Comparison of ENCODE assay signal across 10 mouse cellular contexts in the genomic region with DNA sequence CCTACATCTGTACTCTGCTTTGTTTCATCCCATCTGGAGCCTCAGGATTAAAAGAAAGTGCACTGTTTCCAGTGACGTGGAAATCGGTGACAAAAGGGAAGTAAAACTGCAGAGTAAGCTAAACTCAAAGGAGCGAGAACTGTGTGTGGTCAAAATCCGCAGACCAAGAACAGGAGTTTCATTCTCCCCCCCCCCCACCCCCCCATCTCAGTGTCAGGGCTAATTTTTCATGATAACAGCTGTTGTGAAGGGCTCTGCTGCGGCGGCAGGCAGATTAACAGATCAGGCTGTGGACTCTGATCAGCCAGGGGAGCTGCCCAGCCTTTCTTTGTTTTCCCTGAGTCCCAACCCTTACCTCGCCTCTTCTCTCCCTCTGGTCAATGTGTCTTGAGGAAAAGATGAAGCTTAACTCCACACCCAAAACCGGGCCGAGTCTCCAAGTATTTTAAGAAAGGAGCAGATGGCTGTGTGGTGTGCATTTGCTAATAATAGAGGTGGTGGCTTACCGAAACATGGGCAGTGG. TPM values are rescaled to one million over a fixed set of nuclear protein-coding genes. Genes with fewer than 3 reads are reported as not detected.
DNase-seq lines count a peak whose midpoint lies in the region; ATAC-seq and TF ChIP-seq lines count a peak whose summit lies in the region.
"Had no signal": no experiment of that assay in that cellular context is flagged by ENCODE, and none has a peak within 500 bp of the region (broad histone marks: within the 10 kb centered on the region; RNA-seq: fewer than 3 reads in every experiment).

No protein-coding gene starts in this region.

- H3K9ac ChIP-seq in midbrain, embryonic 12.5 days (replicated peaks), result no peak overlapping the region
- no peak overlapping the region for H3K9ac ChIP-seq in midbrain, embryonic 15.5 days
- H3K9ac ChIP-seq in liver, postnatal 0 days (replicated peaks), result no peak overlapping the region
- 0 out of 2 replicates have a peak overlapping the region, but pooled peaks have one; percentile 14 for H3K9ac ChIP-seq in stomach, embryonic 16.5 days (ENCODE audit: low read length)
- H3K9ac ChIP-seq in forebrain, embryonic 16.5 days (replicated peaks; ENCODE audit: low read depth, low read length), result no peak overlapping the region

- 22% methylated on average over 10 of the region's 10 CpGs for WGBS in midbrain, embryonic 12.5 days
- WGBS in midbrain, embryonic 15.5 days, result 29% methylated on average over 10 of the region's 10 CpGs
- 21% methylated on average over 10 of the region's 10 CpGs for WGBS in liver, postnatal 0 days (ENCODE audit: insufficient replicate concordance)
- WGBS in stomach, embryonic 16.5 days, result 17% methylated on average over 10 of the region's 10 CpGs
- 37% methylated on average over 10 of the region's 10 CpGs for WGBS in forebrain, embryonic 16.5 days
- 10% methylated on average over 10 of the region's 10 CpGs for WGBS in thymus, adult 2 months

- DNase-seq in frontal cortex, postnatal 36 days (ENCODE audit: low spot score in 2 of 2), result peak; percentile 41 to 76
- DNase-seq in frontal cortex, postnatal 14 days (ENCODE audit: low spot score in 2 of 2), result no peak
- DNase-seq in liver, postnatal 0 days, result peak; percentile 36
- DNase-seq in thymus, adult 2 months, result no peak
- DNase-seq: cerebellum, adult 2 months had no signal

- TF ChIP-seq POLR2A in thymus, adult 2 months (IDR thresholded peaks at IDR 0.05; ENCODE audit: control insufficient read depth, extremely low read depth, insufficient read depth, low read length, poor library complexity), result no peak

- H3K27me3 ChIP-seq in midbrain, embryonic 12.5 days, result peaks cover 2% of the 10 kb centered on the region; the same call in 1 of the 2 replicates
- H3K27me3 ChIP-seq in midbrain, embryonic 15.5 days (replicated peaks), result no peaks in the 10 kb centered on the region
- H3K27me3 ChIP-seq in liver, postnatal 0 days (ENCODE audit: insufficient read depth, low read length), result no peaks in the 10 kb centered on the region
- no peaks in the 10 kb centered on the region for H3K27me3 ChIP-seq in stomach, embryonic 16.5 days (ENCODE audit: control insufficient read depth, insufficient read depth, low read length)
- no peaks in the 10 kb centered on the region for H3K27me3 ChIP-seq in forebrain, embryonic 16.5 days (replicated peaks; ENCODE audit: control insufficient read depth, insufficient read depth, low read length)
- H3K27me3 ChIP-seq in thymus, adult 2 months (ENCODE audit: control insufficient read depth, insufficient read depth, low read length), result no peaks in the 10 kb centered on the region

- no peak for ATAC-seq in midbrain, embryonic 12.5 days (ENCODE audit: low FRiP score, low read depth)
- no peak for ATAC-seq in midbrain, embryonic 15.5 days (replicated peaks)
- ATAC-seq in liver, postnatal 0 days, result peak; percentile 56
- ATAC-seq in stomach, embryonic 16.5 days (ENCODE audit: insufficient read depth, low FRiP score), result peak; percentile 62; the same call in 1 of the 2 replicates
- no peak for ATAC-seq in forebrain, embryonic 16.5 days

- TF ChIP-seq EP300 in liver, postnatal 0 days (IDR thresholded peaks at IDR 0.05; ENCODE audit: low read depth), result no peak

- no peak overlapping the region for H3K4me2 ChIP-seq in midbrain, embryonic 12.5 days (replicated peaks)
- H3K4me2 ChIP-seq in midbrain, embryonic 15.5 days, result no peak overlapping the region
- peak overlapping the region; percentile 40 for H3K4me2 ChIP-seq in liver, postnatal 0 days (ENCODE audit: low read depth, low read length)
- H3K4me2 ChIP-seq in stomach, embryonic 16.5 days (ENCODE audit: low read depth, low read length), result peak overlapping the region; percentile 39
- H3K4me2 ChIP-seq in forebrain, embryonic 16.5 days (ENCODE audit: low read length), result no peak overlapping the region

- H3K4me3 ChIP-seq in midbrain, embryonic 12.5 days, result no peak overlapping the region
- no peak overlapping the region for H3K4me3 ChIP-seq in midbrain, embryonic 15.5 days
- no peak overlapping the region for H3K4me3 ChIP-seq in liver, postnatal 0 days (ENCODE audit: low read depth, low read length)
- H3K4me3 ChIP-seq in stomach, embryonic 16.5 days (replicated peaks; ENCODE audit: low read length), result peak overlapping the region; percentile 13; the same call in 1 of the 2 replicates
- no peak overlapping the region for H3K4me3 ChIP-seq in forebrain, embryonic 16.5 days (replicated peaks; ENCODE audit: low read length)
- H3K4me3 ChIP-seq in thymus, adult 2 months (ENCODE audit: control insufficient read depth, insufficient read depth, low read length), result no peak overlapping the region
- H3K4me3 ChIP-seq: heart, adult 2 months had no signal

- no peaks in the 10 kb centered on the region for H3K9me3 ChIP-seq in midbrain, embryonic 12.5 days
- no peaks in the 10 kb centered on the region for H3K9me3 ChIP-seq in midbrain, embryonic 15.5 days
- H3K9me3 ChIP-seq in liver, postnatal 0 days (ENCODE audit: low read length), result no peaks in the 10 kb centered on the region
- no peaks in the 10 kb centered on the region for H3K9me3 ChIP-seq in stomach, embryonic 16.5 days (replicated peaks; ENCODE audit: control insufficient read depth, low read length)
- H3K9me3 ChIP-seq in forebrain, embryonic 16.5 days (ENCODE audit: control insufficient read depth, low read length), result no peaks in the 10 kb centered on the region

- 0 out of 2 replicates have a peak, but pooled peaks cover 4% of the 10 kb centered on the region for H3K4me1 ChIP-seq in midbrain, embryonic 12.5 days
- no peaks in the 10 kb centered on the region for H3K4me1 ChIP-seq in midbrain, embryonic 15.5 days
- H3K4me1 ChIP-seq in liver, postnatal 0 days (ENCODE audit: insufficient read depth), result no peaks in the 10 kb centered on the region
- no peaks in the 10 kb centered on the region for H3K4me1 ChIP-seq in stomach, embryonic 16.5 days (ENCODE audit: control insufficient read depth, insufficient read depth, low read length)
- H3K4me1 ChIP-seq in forebrain, embryonic 16.5 days (replicated peaks; ENCODE audit: control insufficient read depth, insufficient read depth, low read length), result no peaks in the 10 kb centered on the region
- H3K4me1 ChIP-seq in thymus, adult 2 months (replicated peaks; ENCODE audit: control insufficient read depth, insufficient read depth, low read length), result no peaks in the 10 kb centered on the region

- no peak for TF ChIP-seq CTCF in liver, postnatal 0 days (IDR thresholded peaks at IDR 0.05; ENCODE audit: low read depth)
- no peak for TF ChIP-seq CTCF in thymus, adult 2 months (IDR thresholded peaks at IDR 0.05; ENCODE audit: borderline replicate concordance, control insufficient read depth, extremely low read depth, insufficient read depth, low read length, poor library complexity)

- peak overlapping the region; percentile 68 for H3K27ac ChIP-seq in midbrain, embryonic 12.5 days (replicated peaks)
- no peak overlapping the region for H3K27ac ChIP-seq in midbrain, embryonic 15.5 days
- no peak overlapping the region for H3K27ac ChIP-seq in liver, postnatal 0 days (ENCODE audit: low read depth)
- H3K27ac ChIP-seq in stomach, embryonic 16.5 days (ENCODE audit: low read length), result peak overlapping the region; percentile 50; the same call in 1 of the 2 replicates
- no peak overlapping the region for H3K27ac ChIP-seq in forebrain, embryonic 16.5 days (ENCODE audit: low read length)
- H3K27ac ChIP-seq in thymus, adult 2 months (ENCODE audit: control insufficient read depth, insufficient read depth, low read length), result no peak overlapping the region
- H3K27ac ChIP-seq: heart, adult 2 months had no signal

- no peaks in the 10 kb centered on the region for H3K36me3 ChIP-seq in midbrain, embryonic 12.5 days
- no peaks in the 10 kb centered on the region for H3K36me3 ChIP-seq in midbrain, embryonic 15.5 days (replicated peaks)
- H3K36me3 ChIP-seq in liver, postnatal 0 days (replicated peaks; ENCODE audit: insufficient read depth, low read length), result no peaks in the 10 kb centered on the region
- no peaks in the 10 kb centered on the region for H3K36me3 ChIP-seq in stomach, embryonic 16.5 days (ENCODE audit: control insufficient read depth, insufficient read depth, low read length)
- H3K36me3 ChIP-seq in forebrain, embryonic 16.5 days (ENCODE audit: control insufficient read depth, insufficient read depth), result no peaks in the 10 kb centered on the region
- H3K36me3 ChIP-seq in thymus, adult 2 months (ENCODE audit: control insufficient read depth, insufficient read depth, low read length), result no peaks in the 10 kb centered on the region

RNA-seq across cellular contexts. Expression of gene Dnajc13, which starts 6.7 kb away (rescaled TPM):
- polyA plus RNA-seq in midbrain, embryonic 12.5 days (2016; fragmentation: Nextera tagmentation; extraction: Ambion mirVana), result 24.2 and 25.4 TPM in 2 replicates
- polyA plus RNA-seq in midbrain, embryonic 15.5 days (2015; fragmentation: Nextera tagmentation; extraction: Ambion mirVana), result 19.3 and 20.5 TPM in 2 replicates
- 5.4 and 5.8 TPM in 2 replicates for polyA plus RNA-seq in liver, postnatal 0 days (2015; fragmentation: Nextera tagmentation; extraction: Ambion mirVana)
- 18.6 and 19.8 TPM in 2 replicates for polyA plus RNA-seq in stomach, embryonic 16.5 days (2015; fragmentation: Nextera tagmentation; extraction: Ambion mirVana)
- polyA plus RNA-seq in forebrain, embryonic 16.5 days (2015; fragmentation: Nextera tagmentation; extraction: Ambion mirVana), result 17.9 and 22.8 TPM in 2 replicates
- 59.7 and 71.9 TPM in 2 replicates for polyA plus RNA-seq in thymus, adult 2 months (2012; rRNA removed)

Comparison
In these comparisons a context has a peak if more than half of its experiments do, and no peak if none do; other contexts are left out.
1. DNase-seq: peak in frontal cortex, postnatal 36 days (2 of 2) and liver, postnatal 0 days (single experiment); none in frontal cortex, postnatal 14 days (0 of 2) and thymus, adult 2 months (single experiment).
2. H3K27ac ChIP-seq: peak in midbrain, embryonic 12.5 days (single experiment) and stomach, embryonic 16.5 days (single experiment); none in midbrain, embryonic 15.5 days (single experiment), liver, postnatal 0 days (single experiment), forebrain, embryonic 16.5 days (single experiment) and thymus, adult 2 months (single experiment).
3. ATAC-seq: peak in liver, postnatal 0 days (single experiment) and stomach, embryonic 16.5 days (single experiment); none in midbrain, embryonic 12.5 days (single experiment), midbrain, embryonic 15.5 days (single experiment) and forebrain, embryonic 16.5 days (single experiment).
4. H3K4me2 ChIP-seq: peak in liver, postnatal 0 days (single experiment) and stomach, embryonic 16.5 days (single experiment); none in midbrain, embryonic 12.5 days (single experiment), midbrain, embryonic 15.5 days (single experiment) and forebrain, embryonic 16.5 days (single experiment).